Mouse (Mus musculus): ENCODE data around the gene Arid3c. TPM values are rescaled to one million over a fixed set of nuclear protein-coding genes. Genes with fewer than 3 reads are reported as not detected.

Gene Arid3c
- polyA plus RNA-seq, 2 experiments = 0.09 TPM; not detected in 1

DNA sequence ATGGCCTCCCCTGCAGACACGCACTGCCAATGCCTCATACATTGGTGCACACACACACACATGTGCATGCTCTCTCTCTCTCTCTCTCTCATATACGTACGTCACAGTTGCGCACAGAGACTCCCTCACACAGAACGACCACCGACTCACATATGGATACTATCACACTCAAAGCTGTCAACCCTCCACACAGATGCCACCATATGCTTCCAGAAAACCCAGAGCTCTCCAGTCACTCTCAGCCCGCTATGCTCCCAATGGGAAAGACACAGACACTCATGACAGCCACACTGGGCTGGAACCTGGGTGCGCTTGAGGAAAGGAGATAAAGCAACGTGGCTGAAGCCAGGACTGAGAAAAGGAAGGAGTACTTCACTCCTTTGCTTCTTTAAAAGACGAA is 49.0 kb downstream of the Arid3c start:
- no peak for DNase-seq (ENCODE audit: low spot score)

DNA sequence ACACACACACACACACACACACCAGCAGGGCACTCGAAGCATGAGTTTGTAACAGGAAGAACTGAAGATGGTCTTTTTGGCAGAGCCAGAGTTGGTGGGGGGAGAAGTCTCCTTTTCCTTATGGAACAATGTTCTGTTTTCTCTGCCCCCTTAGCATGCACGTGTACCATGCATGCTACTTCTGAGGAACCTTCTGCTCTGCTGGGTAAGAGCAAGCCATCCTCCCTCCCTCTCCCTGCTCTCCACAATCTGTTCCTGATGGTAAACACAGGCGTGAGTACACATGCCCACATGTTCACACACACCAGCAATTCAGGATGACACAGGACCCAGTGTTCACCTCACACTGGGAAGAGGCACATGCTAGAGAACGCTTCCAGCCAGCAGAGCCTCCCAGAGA is 49.8 kb downstream of the Arid3c start:
- H3K4me1 ChIP-seq (ENCODE audit: control insufficient read depth, insufficient read depth, low read length) = peaks cover 9% of the 10 kb centered on the region; the same call in 1 of the 2 replicates
- H3K27me3 ChIP-seq (ENCODE audit: control insufficient read depth, insufficient read depth, low read length) = peaks cover 21% of the 10 kb centered on the region; the same call in 1 of the 2 replicates

More for the DNA sequence above, 49.0 kb downstream of the Arid3c start:
- Histone ChIP-seq H3K4me3 (replicated peaks; ENCODE audit: low read length) (no peak overlapping the region), H3K9ac (ENCODE audit: low read depth, low read length, severe bottlenecking) (no peak overlapping the region), H3K4me2 (replicated peaks; ENCODE audit: low read depth, low read length, severe bottlenecking) (no peak overlapping the region), H3K27ac (replicated peaks; ENCODE audit: low read depth, low read length) (no peak overlapping the region), H3K27me3 (ENCODE audit: control insufficient read depth, insufficient read depth, low read length) (peaks cover 14% of the 10 kb centered on the region; the same call in 1 of the 2 replicates), H3K4me1 (ENCODE audit: control insufficient read depth, insufficient read depth, low read length) (peaks cover 9% of the 10 kb centered on the region; the same call in 1 of the 2 replicates), H3K9me3 (ENCODE audit: control insufficient read depth, low read length) (no peaks in the 10 kb centered on the region), H3K36me3 (ENCODE audit: control insufficient read depth, insufficient read depth, low read length) (no peaks in the 10 kb centered on the region)
- TF ChIP-seq POLR2A (IDR thresholded peaks at IDR 0.05; ENCODE audit: borderline replicate concordance, extremely low read depth, insufficient read depth, insufficient read length) = no peak
- ATAC-seq (ENCODE audit: low FRiP score, low read depth) = no peak
- WGBS = 61% methylated on average over 10 of the region's 10 CpGs

DNA sequence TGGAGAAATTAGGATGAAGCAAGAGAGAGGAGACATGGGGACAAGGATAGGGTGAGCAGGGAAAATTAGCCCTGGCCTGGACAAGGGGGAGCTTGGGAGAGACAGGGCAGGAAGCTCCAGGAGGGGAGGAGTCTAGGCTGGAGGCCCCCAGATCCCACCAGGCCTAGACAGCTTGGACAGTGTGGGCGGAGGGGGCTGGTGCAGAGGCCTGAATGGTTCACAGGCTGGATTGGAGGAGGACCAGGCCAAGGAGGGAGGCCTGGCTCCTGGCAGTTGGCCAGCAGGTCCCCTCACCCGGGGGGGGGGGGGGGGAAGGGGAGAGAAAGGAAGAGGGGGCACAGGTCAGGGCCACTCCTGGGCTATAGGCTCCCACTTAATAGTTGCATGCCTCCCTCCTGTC is 51.7 kb downstream of the Arid3c start:
- DNase-seq (ENCODE audit: low spot score) (no peak), ATAC-seq (ENCODE audit: low FRiP score, low read depth) (no peak)
- peaks cover 35% of the 10 kb centered on the region for H3K27me3 ChIP-seq (ENCODE audit: control insufficient read depth, insufficient read depth, low read length)
- H3K4me2 ChIP-seq (replicated peaks; ENCODE audit: low read depth, low read length, severe bottlenecking) = no peak overlapping the region
- WGBS = 83% methylated on average over 1 of the region's 2 CpGs
- no peak for TF ChIP-seq POLR2A (IDR thresholded peaks at IDR 0.05; ENCODE audit: borderline replicate concordance, extremely low read depth, insufficient read depth, insufficient read length)
- no peak overlapping the region for H3K4me3 ChIP-seq (replicated peaks; ENCODE audit: low read length)
- H3K4me1 ChIP-seq (ENCODE audit: control insufficient read depth, insufficient read depth, low read length) = peaks cover 9% of the 10 kb centered on the region; the same call in 1 of the 2 replicates
- no peak overlapping the region for H3K27ac ChIP-seq (replicated peaks; ENCODE audit: low read depth, low read length)
- no peaks in the 10 kb centered on the region for H3K36me3 ChIP-seq (ENCODE audit: control insufficient read depth, insufficient read depth, low read length)
- H3K9me3 ChIP-seq (ENCODE audit: control insufficient read depth, low read length) = no peaks in the 10 kb centered on the region
- H3K9ac ChIP-seq (ENCODE audit: low read depth, low read length, severe bottlenecking) = no peak overlapping the region

More for the DNA sequence above, 49.8 kb downstream of the Arid3c start:
- Histone ChIP-seq H3K27ac (replicated peaks; ENCODE audit: low read depth, low read length) (no peak overlapping the region), H3K9me3 (ENCODE audit: control insufficient read depth, low read length) (no peaks in the 10 kb centered on the region), H3K36me3 (ENCODE audit: control insufficient read depth, insufficient read depth, low read length) (no peaks in the 10 kb centered on the region), H3K4me3 (replicated peaks; ENCODE audit: low read length) (no peak overlapping the region), H3K4me2 (replicated peaks; ENCODE audit: low read depth, low read length, severe bottlenecking) (no peak overlapping the region), H3K9ac (ENCODE audit: low read depth, low read length, severe bottlenecking) (no peak overlapping the region)
- ATAC-seq (ENCODE audit: low FRiP score, low read depth) = no peak
- no peak for DNase-seq (ENCODE audit: low spot score)
- TF ChIP-seq POLR2A (IDR thresholded peaks at IDR 0.05; ENCODE audit: borderline replicate concordance, extremely low read depth, insufficient read depth, insufficient read length) = no peak
- 52% methylated on average over 4 of the region's 4 CpGs for WGBS

DNA sequence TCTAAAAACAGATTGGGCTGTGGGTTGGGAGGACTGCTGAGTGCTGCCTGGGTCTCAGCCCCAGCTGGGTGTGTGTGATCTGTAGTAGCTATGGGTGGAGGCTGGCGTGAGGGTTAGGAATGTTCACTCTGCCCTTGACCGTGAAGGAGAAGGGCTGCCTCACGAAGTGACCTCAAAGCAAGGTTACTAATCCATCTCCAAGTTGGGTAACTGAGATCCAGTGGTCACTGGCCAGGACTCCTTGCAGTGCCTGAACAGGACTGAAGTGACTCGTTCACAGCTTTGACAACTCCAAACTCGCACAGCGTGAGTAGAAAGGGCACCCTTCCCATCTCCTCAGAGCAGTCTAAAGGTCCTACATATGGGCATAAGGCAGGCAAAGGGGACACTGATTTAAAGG is 52.1 kb downstream of the Arid3c start:
- H3K27ac ChIP-seq (replicated peaks; ENCODE audit: low read depth, low read length) = no peak overlapping the region
- H3K9me3 ChIP-seq (ENCODE audit: control insufficient read depth, low read length) = no peaks in the 10 kb centered on the region
- ATAC-seq (ENCODE audit: low FRiP score, low read depth) = no peak
- TF ChIP-seq POLR2A (IDR thresholded peaks at IDR 0.05; ENCODE audit: borderline replicate concordance, extremely low read depth, insufficient read depth, insufficient read length) = no peak
- H3K4me2 ChIP-seq (replicated peaks; ENCODE audit: low read depth, low read length, severe bottlenecking) = no peak overlapping the region
- no peak overlapping the region for H3K9ac ChIP-seq (ENCODE audit: low read depth, low read length, severe bottlenecking)
- no peak for DNase-seq (ENCODE audit: low spot score)
- H3K4me1 ChIP-seq (ENCODE audit: control insufficient read depth, insufficient read depth, low read length) = peaks cover 9% of the 10 kb centered on the region; the same call in 1 of the 2 replicates
- 75% methylated on average over 6 of the region's 6 CpGs for WGBS
- H3K4me3 ChIP-seq (replicated peaks; ENCODE audit: low read length) = no peak overlapping the region
- H3K36me3 ChIP-seq (ENCODE audit: control insufficient read depth, insufficient read depth, low read length) = no peaks in the 10 kb centered on the region
- peaks cover 39% of the 10 kb centered on the region for H3K27me3 ChIP-seq (ENCODE audit: control insufficient read depth, insufficient read depth, low read length)

DNA sequence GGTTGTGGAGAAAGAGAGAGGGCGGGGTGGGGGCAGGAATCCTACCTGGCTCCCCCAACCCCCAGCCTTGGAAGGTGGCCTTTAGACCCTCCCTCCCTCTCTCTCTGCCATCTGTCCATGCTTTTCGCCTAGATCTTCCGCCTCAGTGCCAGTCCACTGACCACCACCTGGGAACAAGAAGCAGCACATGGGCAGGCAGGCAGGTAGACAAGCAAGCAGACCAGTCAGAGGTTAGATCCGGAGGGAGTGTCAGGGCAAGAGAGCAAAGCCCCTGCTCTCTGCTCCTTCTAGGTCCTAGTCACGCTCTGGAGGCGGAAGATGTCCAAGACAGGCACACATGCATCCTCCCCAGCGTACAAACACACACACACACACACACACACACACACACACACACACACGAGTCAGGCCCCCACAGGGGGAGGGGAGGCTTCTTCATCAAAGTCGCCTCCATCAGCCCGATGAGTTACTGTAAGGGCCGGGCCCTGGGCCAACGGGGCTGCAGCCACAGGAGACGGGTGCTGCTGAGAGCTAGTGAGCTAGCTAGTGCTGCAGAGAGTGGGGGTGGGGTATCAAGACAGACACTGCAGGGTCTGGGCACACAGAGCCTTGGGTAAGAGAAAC is 53.8 kb downstream of the Arid3c start:
- Histone ChIP-seq H3K4me2 (replicated peaks; ENCODE audit: low read depth, low read length, severe bottlenecking) (no peak overlapping the region), H3K9me3 (ENCODE audit: control insufficient read depth, low read length) (no peaks in the 10 kb centered on the region), H3K4me1 (ENCODE audit: control insufficient read depth, insufficient read depth, low read length) (peaks cover 16% of the 10 kb centered on the region), H3K36me3 (ENCODE audit: control insufficient read depth, insufficient read depth, low read length) (no peaks in the 10 kb centered on the region), H3K4me3 (replicated peaks; ENCODE audit: low read length) (no peak overlapping the region), H3K27me3 (ENCODE audit: control insufficient read depth, insufficient read depth, low read length) (peaks cover 45% of the 10 kb centered on the region), H3K27ac (replicated peaks; ENCODE audit: low read depth, low read length) (no peak overlapping the region), H3K9ac (ENCODE audit: low read depth, low read length, severe bottlenecking) (no peak overlapping the region)
- 41% methylated on average over 12 of the region's 13 CpGs for WGBS
- no peak for TF ChIP-seq POLR2A (IDR thresholded peaks at IDR 0.05; ENCODE audit: borderline replicate concordance, extremely low read depth, insufficient read depth, insufficient read length)
- no peak for DNase-seq (ENCODE audit: low spot score)
- no peak for ATAC-seq (ENCODE audit: low FRiP score, low read depth)

All from limb, embryonic 14.5 days (tissue).